Mouse (Mus musculus) limb, embryonic 13.5 days (tissue): ENCODE measurements around the gene Trim47. TPM values are rescaled to one million over a fixed set of nuclear protein-coding genes. Genes with fewer than 3 reads are reported as not detected.

Experiments
- ATAC-seq: fragments of 200-750 bp; cut with Nextera tagmentation; 2 replicates; pipeline ENCODE4 v1.8.0; 2017; ENCODE audit warnings: low read depth, moderate number of reproducible peaks, moderate TSS enrichment; ENCODE audit not compliant: low FRiP score
- H3K27ac ChIP-seq: fragments of 300-500 bp; sonication (generic); 2 replicates; pipeline ENCODE4 v1.5.1; 2015; ENCODE audit warnings: inconsistent platforms, mild to moderate bottlenecking, moderate library complexity
- H3K27me3 ChIP-seq: fragments of 300-500 bp; sonication (generic); 2 replicates; pipeline ENCODE4 v1.6.1; 2015; ENCODE audit warnings: mild to moderate bottlenecking, inconsistent platforms
- H3K36me3 ChIP-seq: fragments of 300-500 bp; sonication (generic); 2 replicates; pipeline ENCODE4 v1.6.1; 2015; ENCODE audit warnings: inconsistent platforms, mild to moderate bottlenecking, moderate library complexity
- H3K4me1 ChIP-seq: fragments of 300-500 bp; sonication (generic); 2 replicates; pipeline ENCODE4 v1.6.1; 2015; ENCODE audit warnings: inconsistent platforms
- H3K4me2 ChIP-seq: fragments of 300-500 bp; sonication (generic); replicated peaks from 2 replicates; pipeline ENCODE4 v1.6.1; 2015; ENCODE audit warnings: inconsistent platforms, mild to moderate bottlenecking, moderate library complexity
- H3K4me3 ChIP-seq: fragments of 300-500 bp; sonication (generic); 2 replicates; pipeline ENCODE4 v1.5.1; 2015; ENCODE audit warnings: moderate library complexity, mild to moderate bottlenecking, inconsistent platforms
- H3K9ac ChIP-seq: fragments of 300-500 bp; sonication (generic); 2 replicates; pipeline ENCODE4 v1.6.1; 2015; ENCODE audit warnings: mild to moderate bottlenecking, inconsistent platforms
- H3K9me3 ChIP-seq: fragments of 300-500 bp; sonication (generic); 2 replicates; pipeline ENCODE4 v1.6.1; 2016; ENCODE audit warnings: inconsistent platforms
- WGBS: fragments of 180-500 bp; shearing (Covaris S2); methylation state at CpG from one replicate; pipeline ENCODE4 v1.1.7; 2015; 5-methylcytosine and 5-hydroxymethylcytosine counted together
- polyA plus RNA-seq: library from polyadenylated mRNA; unstranded; fragments of >200 nt; fragmentation: Nextera tagmentation; extraction: Ambion mirVana; gene quantifications from 2 replicates; pipeline ENCODE4 v1.2.1, GENCODE M21; 2015

Trim47 gene
- polyA plus RNA-seq, 1 experiment from 2014 or later = 15.9 TPM

DNA sequence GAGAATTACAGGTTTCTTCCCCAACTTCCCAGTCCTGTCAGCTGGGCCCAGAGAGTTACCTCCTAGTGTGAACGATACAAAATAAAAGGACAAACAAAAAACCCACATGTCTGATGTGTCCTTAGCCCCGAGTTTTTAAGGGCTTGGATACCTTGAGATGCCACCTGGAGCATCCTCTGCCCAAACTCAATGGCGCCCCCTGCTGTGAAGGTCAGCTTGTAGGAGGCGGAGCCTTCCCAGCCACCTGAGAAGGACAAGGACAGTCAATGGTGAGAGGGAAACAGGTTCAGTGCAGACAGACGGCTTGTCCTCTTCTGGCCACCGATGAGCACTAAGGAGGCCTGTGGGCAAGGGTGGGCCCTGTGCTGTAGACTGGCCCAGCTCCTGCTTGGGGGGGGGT lies 45.9 kb downstream of the Trim47 start:
- Histone ChIP-seq H3K36me3 (peaks cover 56% of the 10 kb centered on the region), H3K9me3 (no peaks in the 10 kb centered on the region), H3K27me3 (no peaks in the 10 kb centered on the region), H3K27ac (no peak overlapping the region), H3K4me2 (no peak overlapping the region), H3K4me1 (peaks cover 29% of the 10 kb centered on the region), H3K4me3 (no peak overlapping the region), H3K9ac (no peak overlapping the region)
- 65% methylated on average over 6 of the region's 6 CpGs for WGBS
- no peak for ATAC-seq

DNA sequence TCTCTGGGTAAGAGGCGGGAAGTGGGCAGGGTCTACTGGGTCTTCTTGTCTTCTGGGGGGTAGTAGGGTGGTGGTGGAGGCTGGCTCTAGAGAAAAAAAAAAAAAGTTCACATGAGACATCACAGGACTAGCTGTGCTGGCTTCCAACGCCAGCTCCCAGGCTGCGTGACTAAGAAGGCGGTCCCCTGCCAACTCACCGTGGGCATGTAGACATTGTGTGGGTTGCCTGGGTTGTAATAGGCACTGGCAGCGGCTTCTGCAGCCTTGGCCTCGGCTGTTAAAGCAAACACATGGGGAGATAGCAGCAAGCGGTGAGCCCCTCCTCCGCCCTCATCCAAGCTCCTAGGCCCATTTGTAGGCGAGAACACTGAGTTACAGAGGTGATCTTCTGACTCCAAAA lies 47.5 kb downstream of the Trim47 start:
- WGBS = 79% methylated on average over 10 of the region's 10 CpGs
- H3K9me3 ChIP-seq = no peaks in the 10 kb centered on the region
- no peak for ATAC-seq
- peaks cover 20% of the 10 kb centered on the region for H3K4me1 ChIP-seq
- H3K36me3 ChIP-seq = peaks cover 56% of the 10 kb centered on the region
- H3K9ac ChIP-seq = no peak overlapping the region
- H3K4me2 ChIP-seq = no peak overlapping the region
- no peak overlapping the region for H3K4me3 ChIP-seq
- no peak overlapping the region for H3K27ac ChIP-seq
- H3K27me3 ChIP-seq = no peaks in the 10 kb centered on the region

DNA sequence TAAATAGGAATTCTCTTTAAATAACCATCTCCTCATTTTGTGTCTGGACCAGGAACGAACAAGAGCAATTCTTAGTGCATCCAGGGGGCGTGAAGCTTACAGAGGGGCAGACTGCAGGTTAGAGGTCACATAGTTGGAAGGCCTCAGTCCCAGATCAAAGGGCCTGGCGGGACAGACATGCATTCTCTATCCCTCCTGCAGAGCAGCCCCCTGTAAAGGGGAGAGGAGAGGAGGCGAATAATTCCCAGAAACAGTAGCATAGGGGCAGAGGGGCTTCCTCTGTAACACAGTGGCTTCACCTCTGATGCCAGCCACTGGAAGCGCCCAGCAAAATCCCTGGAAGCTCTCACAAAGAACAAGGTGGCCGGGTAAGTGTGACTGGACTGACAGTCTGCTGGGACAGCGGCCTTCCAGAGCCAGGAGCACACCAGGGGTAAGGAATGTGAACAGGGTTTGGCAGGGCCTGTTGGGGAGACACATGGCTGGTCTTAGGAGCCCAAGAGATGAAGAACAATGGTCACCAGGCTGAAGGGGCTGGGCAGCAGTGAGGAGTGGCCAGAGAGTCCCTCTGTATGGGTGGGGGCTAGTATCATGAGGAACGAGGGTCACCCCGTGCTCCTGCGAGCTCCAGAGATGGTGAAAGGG lies 48.2 kb downstream of the Trim47 start:
- H3K36me3 ChIP-seq = peaks cover 52% of the 10 kb centered on the region
- H3K9me3 ChIP-seq = no peaks in the 10 kb centered on the region
- no peak for ATAC-seq
- H3K27ac ChIP-seq = peak overlapping the region; percentile 22; the same call in 1 of the 2 replicates
- H3K4me3 ChIP-seq = no peak overlapping the region
- 40% methylated on average over 10 of the region's 10 CpGs for WGBS
- no peak overlapping the region for H3K4me2 ChIP-seq
- peaks cover 20% of the 10 kb centered on the region for H3K4me1 ChIP-seq
- H3K9ac ChIP-seq = no peak overlapping the region
- no peaks in the 10 kb centered on the region for H3K27me3 ChIP-seq

DNA sequence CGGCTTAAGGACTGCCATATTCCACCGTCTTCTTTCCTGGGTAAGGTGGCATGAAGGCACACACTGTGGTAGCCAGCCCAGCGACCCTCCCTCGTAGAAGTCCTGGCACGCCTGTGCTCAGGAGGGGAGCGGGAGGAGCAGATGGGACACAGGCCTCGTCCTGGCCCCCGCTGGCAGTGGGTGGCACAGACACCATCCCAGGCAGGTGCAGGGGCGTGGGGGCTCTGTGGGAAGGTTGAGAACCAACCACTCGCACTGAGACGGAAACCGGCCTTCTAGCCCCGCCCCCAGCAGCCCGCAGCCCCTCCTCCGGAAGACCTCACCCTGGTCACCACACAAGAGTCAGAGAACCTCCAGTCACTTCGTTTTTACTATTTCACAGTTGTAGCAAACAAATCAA lies 48.8 kb downstream of the Trim47 start:
- WGBS = 7% methylated on average over 16 of the region's 16 CpGs
- no peak for ATAC-seq

DNA sequence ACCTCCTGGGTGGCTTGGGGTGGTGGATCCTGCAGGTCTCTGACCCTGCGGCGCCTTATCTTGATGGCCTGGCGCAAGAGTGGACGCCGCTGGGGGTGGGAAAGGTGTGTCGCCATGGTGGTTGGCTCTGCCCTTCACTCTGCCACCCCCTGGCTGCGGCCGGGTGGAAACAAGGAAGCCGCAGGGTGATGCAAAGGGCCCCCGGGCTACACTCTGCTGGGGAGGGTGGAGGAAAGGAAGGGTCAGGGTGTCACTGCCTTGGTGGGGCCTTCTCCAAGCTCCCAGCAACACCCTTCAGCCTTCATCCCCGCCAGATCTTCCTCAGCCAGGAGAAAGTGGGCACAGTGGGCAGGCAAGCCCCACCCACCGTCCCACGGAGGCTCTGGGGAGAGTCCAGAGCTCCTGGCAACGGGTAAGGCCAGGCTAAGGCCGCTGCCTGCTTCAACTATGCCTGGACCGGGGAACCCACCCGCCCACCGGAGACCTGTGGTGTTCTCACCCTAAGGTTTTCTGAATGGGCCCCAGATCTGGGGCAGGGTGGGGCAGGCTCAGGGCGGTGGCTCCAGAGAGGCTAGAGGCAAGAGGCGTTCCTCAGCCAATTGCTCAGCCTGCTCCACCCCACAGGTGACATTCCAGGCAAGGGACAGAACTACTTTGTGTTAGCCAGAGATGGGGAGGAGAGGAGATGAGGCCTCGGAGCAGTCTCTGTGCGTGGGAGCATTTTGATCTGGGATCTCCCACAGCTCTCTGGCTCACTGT lies 49.4 kb downstream of the Trim47 start, which contains the start of gene Unc13d:
Gene Unc13d (minus strand): TSS at position 516 of the 759 bp plus-strand sequence.
- no peaks in the 10 kb centered on the region for H3K27me3 ChIP-seq
- H3K27ac ChIP-seq = peak within 1 kb of the TSS; percentile 28
- peaks cover 41% of the 10 kb centered on the region for H3K36me3 ChIP-seq
- H3K4me3 ChIP-seq = peak within 1 kb of the TSS; percentile 31
- peak within 1 kb of the TSS; percentile 64 for H3K9ac ChIP-seq
- H3K9me3 ChIP-seq = no peaks in the 10 kb centered on the region
- H3K4me1 ChIP-seq = peaks cover 20% of the 10 kb centered on the region
- peak within 1 kb of the TSS; percentile 62 for H3K4me2 ChIP-seq
- 67% methylated on average over 22 of the region's 22 CpGs for WGBS
- no peak; the same call in 1 of the 2 replicates for ATAC-seq

More for the DNA sequence above, 48.8 kb downstream of the Trim47 start:
- no peaks in the 10 kb centered on the region for H3K9me3 ChIP-seq
- H3K4me3 ChIP-seq = peak overlapping the region; percentile 31
- peak overlapping the region; percentile 62 for H3K4me2 ChIP-seq
- no peaks in the 10 kb centered on the region for H3K27me3 ChIP-seq
- H3K27ac ChIP-seq = no peak overlapping the region; the same call in 1 of the 2 replicates
- peak overlapping the region; percentile 64 for H3K9ac ChIP-seq
- H3K36me3 ChIP-seq = peaks cover 46% of the 10 kb centered on the region
- H3K4me1 ChIP-seq = peaks cover 20% of the 10 kb centered on the region

DNA sequence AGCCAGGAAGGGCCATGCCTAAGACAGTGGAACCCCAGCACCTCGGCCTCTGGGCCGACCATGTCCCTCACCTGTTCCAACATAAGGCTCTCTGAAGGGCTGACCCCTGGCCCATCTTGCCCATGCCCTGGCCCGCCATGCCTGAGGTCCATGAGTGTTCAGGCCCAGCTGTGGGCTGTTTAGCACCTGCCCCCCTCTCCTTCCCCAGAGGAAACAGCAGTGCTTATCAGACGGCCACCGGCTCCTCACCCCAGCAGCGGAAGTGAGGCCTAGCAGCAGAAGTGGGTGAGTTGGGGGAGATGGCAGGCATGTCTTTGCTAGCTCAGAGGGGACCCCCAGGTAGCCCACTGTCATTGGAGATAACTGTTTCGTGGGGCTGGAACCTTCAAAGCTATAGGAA lies 50.2 kb downstream of the Trim47 start:
- no peaks in the 10 kb centered on the region for H3K27me3 ChIP-seq
- H3K4me3 ChIP-seq = no peak overlapping the region
- ATAC-seq = no peak
- no peak overlapping the region for H3K4me2 ChIP-seq
- H3K9me3 ChIP-seq = no peaks in the 10 kb centered on the region
- WGBS = 84% methylated on average over 7 of the region's 7 CpGs
- no peak overlapping the region for H3K27ac ChIP-seq
- peaks cover 20% of the 10 kb centered on the region for H3K4me1 ChIP-seq
- peaks cover 33% of the 10 kb centered on the region for H3K36me3 ChIP-seq
- no peak overlapping the region for H3K9ac ChIP-seq

DNA sequence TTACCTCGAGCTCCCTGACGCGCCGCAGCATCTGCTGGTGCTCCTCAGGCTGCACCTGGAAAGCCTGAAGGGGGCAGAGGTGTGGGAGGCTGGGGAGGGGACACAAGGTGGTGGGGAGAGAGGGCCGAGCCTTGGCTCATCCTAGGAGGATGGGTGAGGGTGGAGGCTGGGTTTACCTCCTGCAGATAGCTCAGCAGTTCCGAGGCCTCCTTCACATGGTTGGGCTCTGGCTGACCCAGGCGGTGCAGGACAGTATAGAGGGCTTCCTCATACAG lies 50.8 kb downstream of the Trim47 start:
- Histone ChIP-seq H3K27ac (no peak overlapping the region), H3K4me3 (no peak overlapping the region), H3K9ac (no peak overlapping the region), H3K9me3 (no peaks in the 10 kb centered on the region), H3K27me3 (no peaks in the 10 kb centered on the region), H3K36me3 (peaks cover 27% of the 10 kb centered on the region), H3K4me2 (no peak overlapping the region), H3K4me1 (peaks cover 20% of the 10 kb centered on the region)
- WGBS = 56% methylated on average over 7 of the region's 7 CpGs
- no peak for ATAC-seq

DNA sequence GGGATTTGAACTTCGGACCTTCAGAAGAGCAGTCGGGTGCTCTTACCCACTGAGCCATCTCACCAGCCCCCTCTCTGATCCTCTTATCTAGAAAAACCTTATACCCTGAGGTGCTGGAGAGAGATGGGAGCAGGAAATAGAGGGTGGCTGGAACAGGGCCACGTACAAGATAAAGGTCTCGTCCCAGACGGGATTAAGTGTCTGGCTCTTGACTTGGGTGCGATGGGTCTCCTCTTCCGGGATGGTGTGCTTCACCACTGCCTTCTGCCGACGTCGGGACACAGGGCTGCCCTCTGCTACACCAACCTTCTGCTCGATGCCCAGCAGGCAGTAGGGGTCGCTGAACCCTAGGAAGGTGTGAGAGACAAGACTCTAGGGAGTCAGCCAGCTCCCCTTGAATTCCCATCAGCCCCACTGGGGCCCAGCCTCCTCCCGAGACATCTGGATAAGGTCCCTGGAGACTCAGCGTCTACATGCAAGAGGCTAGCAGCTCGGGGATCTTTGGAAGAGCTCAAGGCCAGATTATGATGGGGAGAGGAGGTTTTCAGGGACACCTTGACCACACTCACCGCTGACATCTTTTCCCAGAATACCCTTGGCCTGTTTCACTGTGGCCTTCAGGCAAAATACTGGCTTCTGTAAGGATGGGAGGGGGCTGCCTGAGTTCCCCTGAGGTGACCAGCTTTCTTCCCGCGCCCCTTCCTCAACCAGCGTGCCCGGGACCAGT lies 51.3 kb downstream of the Trim47 start:
- H3K9me3 ChIP-seq = no peaks in the 10 kb centered on the region

DNA sequence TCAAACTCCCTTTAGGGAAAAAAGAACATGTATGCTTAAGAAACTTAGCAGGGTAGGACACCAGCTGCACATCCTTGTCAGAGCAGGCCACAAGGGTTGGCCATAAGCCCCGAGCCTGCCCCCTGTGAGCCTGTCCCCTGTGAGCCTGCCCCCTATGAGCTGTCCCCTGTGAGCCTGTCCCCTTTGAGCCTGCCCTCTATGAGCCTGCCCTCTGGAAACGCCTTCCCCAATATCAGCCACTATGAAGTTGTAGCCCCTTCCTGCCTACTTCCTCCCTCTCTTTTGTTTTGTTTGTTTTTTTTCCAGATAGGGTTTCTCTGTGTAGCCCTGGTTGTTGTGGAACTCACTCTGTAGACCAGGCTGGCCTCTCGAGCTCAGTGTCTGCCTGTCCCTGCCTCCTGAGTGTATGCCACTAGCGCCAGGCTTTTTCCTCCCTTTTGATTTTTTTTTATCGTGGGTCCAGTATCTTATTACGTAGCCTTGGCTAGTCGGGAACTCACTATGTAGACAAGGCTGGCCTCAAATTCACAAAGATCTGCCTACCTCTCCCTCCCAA lies 52.5 kb downstream of the Trim47 start:
- no peaks in the 10 kb centered on the region for H3K27me3 ChIP-seq
- no peak overlapping the region for H3K4me2 ChIP-seq
- no peak for ATAC-seq
- peaks cover 10% of the 10 kb centered on the region for H3K36me3 ChIP-seq
- H3K4me1 ChIP-seq = peaks cover 20% of the 10 kb centered on the region
- no peak overlapping the region for H3K4me3 ChIP-seq
- WGBS = 60% methylated on average over 7 of the region's 7 CpGs
- H3K9ac ChIP-seq = no peak overlapping the region
- H3K9me3 ChIP-seq = no peaks in the 10 kb centered on the region
- no peak overlapping the region for H3K27ac ChIP-seq

More for the DNA sequence above, 51.3 kb downstream of the Trim47 start:
- 52% methylated on average over 20 of the region's 20 CpGs for WGBS
- no peak for ATAC-seq
- H3K27ac ChIP-seq = no peak overlapping the region
- H3K4me1 ChIP-seq = peaks cover 20% of the 10 kb centered on the region
- H3K4me2 ChIP-seq = no peak overlapping the region
- H3K4me3 ChIP-seq = no peak overlapping the region
- H3K9ac ChIP-seq = no peak overlapping the region
- H3K27me3 ChIP-seq = no peaks in the 10 kb centered on the region
- H3K36me3 ChIP-seq = peaks cover 22% of the 10 kb centered on the region

DNA sequence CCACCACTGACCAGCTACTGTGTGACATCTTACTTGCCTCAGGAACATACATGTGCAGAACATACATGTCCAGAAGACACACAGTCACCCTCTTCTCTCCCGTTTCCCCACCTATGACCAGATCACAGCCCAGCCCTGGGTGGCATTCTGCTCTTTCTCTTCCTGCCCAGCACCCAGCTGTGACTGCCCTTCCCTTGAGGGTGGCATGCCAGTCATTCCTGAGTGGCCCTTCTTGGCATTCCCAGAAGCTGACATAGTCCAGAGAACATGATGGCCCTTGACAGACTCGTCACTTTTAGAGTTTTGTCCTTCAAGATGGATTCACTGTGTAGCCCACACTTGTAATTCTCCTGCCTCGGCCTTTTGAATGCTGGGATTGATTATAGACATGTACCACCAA lies 54.4 kb downstream of the Trim47 start:
- no peak overlapping the region for H3K4me3 ChIP-seq
- ATAC-seq = no peak
- no peak overlapping the region for H3K9ac ChIP-seq
- H3K27me3 ChIP-seq = no peaks in the 10 kb centered on the region
- no peaks in the 10 kb centered on the region for H3K36me3 ChIP-seq
- WGBS = 77% methylated on average over 3 of the region's 3 CpGs
- peaks cover 5% of the 10 kb centered on the region; the same call in 1 of the 2 replicates for H3K4me1 ChIP-seq
- no peaks in the 10 kb centered on the region for H3K9me3 ChIP-seq
- H3K27ac ChIP-seq = no peak overlapping the region
- no peak overlapping the region for H3K4me2 ChIP-seq

DNA sequence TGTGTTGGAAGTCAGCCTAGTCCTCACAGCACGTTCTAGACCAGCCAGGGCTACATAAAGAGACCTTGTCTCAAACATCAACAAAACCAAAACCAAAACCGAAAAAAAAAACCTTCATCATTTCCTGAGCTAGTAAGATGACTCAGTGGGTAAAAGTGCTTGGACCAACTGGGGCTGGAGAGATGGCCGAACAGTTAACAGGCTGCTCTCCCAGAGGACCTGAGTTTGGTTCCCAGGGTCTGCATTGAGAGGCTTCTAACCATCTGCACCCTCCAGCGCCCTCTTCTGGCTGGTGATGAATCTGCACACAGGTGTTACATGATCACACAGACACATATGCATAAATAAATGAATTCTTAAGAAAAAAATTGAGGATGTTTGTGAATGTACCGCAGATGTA lies 55.5 kb downstream of the Trim47 start:
- Histone ChIP-seq H3K27me3 (no peaks in the 10 kb centered on the region), H3K4me3 (no peak overlapping the region), H3K9ac (no peak overlapping the region), H3K4me2 (no peak overlapping the region), H3K36me3 (no peaks in the 10 kb centered on the region), H3K9me3 (no peaks in the 10 kb centered on the region), H3K4me1 (no peaks in the 10 kb centered on the region), H3K27ac (no peak overlapping the region)
- ATAC-seq = no peak
- 57% methylated on average over 5 of the region's 5 CpGs for WGBS

DNA sequence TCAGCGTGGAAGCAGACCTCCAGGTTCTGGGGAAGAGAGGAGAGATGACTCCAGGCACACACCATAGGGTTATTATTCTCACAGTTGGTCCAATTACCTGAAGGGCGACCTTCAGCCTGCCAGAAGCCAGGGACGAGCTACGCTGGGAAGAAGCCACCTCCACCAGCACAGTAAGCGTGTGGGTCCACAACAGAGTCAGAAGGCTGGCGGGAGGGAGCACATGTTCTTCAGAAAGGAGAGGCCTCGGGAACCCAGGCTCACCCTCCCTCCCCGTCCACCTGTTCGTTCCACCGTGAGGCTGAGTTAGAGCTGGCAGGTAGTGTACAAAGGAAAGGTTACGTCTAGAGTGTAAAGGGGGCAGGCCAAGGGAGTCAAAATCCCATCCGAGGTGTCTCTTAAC lies 61.7 kb downstream of the Trim47 start:
- peaks cover 30% of the 10 kb centered on the region for H3K36me3 ChIP-seq
- H3K4me1 ChIP-seq = no peaks in the 10 kb centered on the region
- H3K9me3 ChIP-seq = no peaks in the 10 kb centered on the region
- H3K4me3 ChIP-seq = no peak overlapping the region
- no peak overlapping the region for H3K27ac ChIP-seq
- WGBS = 81% methylated on average over 12 of the region's 12 CpGs
- H3K9ac ChIP-seq = no peak overlapping the region
- H3K27me3 ChIP-seq = no peaks in the 10 kb centered on the region
- no peak for ATAC-seq
- H3K4me2 ChIP-seq = no peak overlapping the region
